Mouse (Mus musculus) monocyte, adult 5-6 weeks (primary cell): ENCODE measurements around the gene Synm. TPM values are rescaled to one million over a fixed set of nuclear protein-coding genes. Genes with fewer than 3 reads are reported as not detected.

Experiments
- total RNA-seq: library from RNA; stranded (forward); fragments of 200-1000, 200-491, 200-594 nt; gene quantifications from 3 replicates; pipeline ENCODE4 v1.2.3, GENCODE M21; 2017

Gene Synm
- total RNA-seq, 1 experiment from 2014 or later: not detected

Other genes starting within 250 kb of the Synm start
- gene Lrrc28, start 114.5 kb downstream of the Synm start, total RNA-seq: 7.1 to 15.5 TPM (median 11.9 TPM) in 3 replicates
- 5.6 to 12.5 TPM (median 6.6 TPM) in 3 replicates for gene Ttc23, start 112.3 kb downstream of the Synm start, total RNA-seq
- 7.3 to 13.2 TPM (median 9.1 TPM) in 3 replicates for gene Igf1r, start 193.1 kb upstream of the Synm start, total RNA-seq